Mouse (Mus musculus) embryonic facial prominence, embryonic 10.5 days (tissue): ENCODE results near the gene Sh3rf1. TPM values are rescaled to one million over a fixed set of nuclear protein-coding genes. Genes with fewer than 3 reads are reported as not detected.

ENCODE experiments used
- DNase-seq: peaks from one replicate; pipeline ENCODE4 v3.0.0-alpha.2; 2017; ENCODE audit warnings: low spot score
- H3K27ac ChIP-seq: fragments of 300-500 bp; sonication (generic); replicated peaks from 2 replicates; pipeline ENCODE4 v1.5.1; 2016; ENCODE audit warnings: mild to moderate bottlenecking
- H3K27me3 ChIP-seq: fragments of 300-500 bp; sonication (generic); replicated peaks from 2 replicates; pipeline ENCODE4 v1.6.1; 2016; ENCODE audit warnings: low read depth, mild to moderate bottlenecking; ENCODE audit not compliant: poor library complexity, severe bottlenecking
- H3K36me3 ChIP-seq: fragments of 300-500 bp; sonication (generic); replicated peaks from 2 replicates; pipeline ENCODE4 v1.6.1; 2016; ENCODE audit warnings: mild to moderate bottlenecking, moderate library complexity
- H3K4me1 ChIP-seq: fragments of 300-500 bp; sonication (generic); 2 replicates; pipeline ENCODE4 v1.6.1; 2016
- H3K4me3 ChIP-seq: fragments of 300-500 bp; sonication (generic); 2 replicates; pipeline ENCODE4 v1.5.1; 2016; ENCODE audit warnings: mild to moderate bottlenecking, moderate library complexity
- H3K9me3 ChIP-seq: fragments of 300-500 bp; sonication (generic); 2 replicates; pipeline ENCODE4 v1.6.1; 2016; ENCODE audit warnings: mild to moderate bottlenecking
- WGBS: fragments of 180-500 bp; shearing (Covaris S2); methylation state at CpG from one replicate; pipeline ENCODE4 v1.1.7; 2016; 5-methylcytosine and 5-hydroxymethylcytosine counted together
- polyA plus RNA-seq: library from polyadenylated mRNA; unstranded; fragments of >200 nt; fragmentation: Nextera tagmentation; extraction: Ambion mirVana; gene quantifications from 2 replicates; pipeline ENCODE4 v1.2.1, GENCODE M21; 2016

Sh3rf1 gene
- polyA plus RNA-seq, 1 experiment from 2014 or later = 17.0 TPM

DNA sequence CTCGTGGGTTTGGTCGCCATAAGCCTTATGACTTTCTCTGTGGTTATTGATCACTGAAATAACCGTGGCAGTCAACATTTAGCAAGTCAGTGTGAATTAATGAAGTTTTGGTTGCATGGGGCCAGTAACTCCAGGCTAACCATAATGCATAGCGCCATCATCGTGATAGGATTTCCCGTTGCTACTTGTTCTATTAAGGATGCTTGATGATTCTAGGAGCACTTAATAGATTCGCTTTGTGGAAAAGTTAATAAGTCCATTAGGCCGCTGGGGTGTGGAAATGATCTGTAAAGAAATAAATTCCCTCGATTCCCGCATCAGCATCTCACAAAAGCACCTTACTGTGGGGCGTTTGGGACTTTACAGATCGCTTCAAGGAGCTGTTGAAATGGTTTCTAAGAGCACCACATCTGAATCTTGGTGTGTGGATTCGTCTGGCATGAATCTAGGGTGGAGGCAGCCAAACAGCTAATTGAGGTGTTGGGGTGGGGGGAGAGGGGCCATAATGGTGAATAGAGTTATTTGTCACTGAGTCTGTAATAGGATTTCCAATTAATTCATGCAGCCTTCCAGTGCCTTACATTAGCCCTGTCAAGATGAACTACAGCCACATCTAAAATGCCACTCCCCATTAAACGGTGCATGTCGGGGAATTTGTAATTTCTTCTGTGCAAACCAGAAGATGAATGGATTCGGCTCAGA, 101.5 kb downstream of the Sh3rf1 start:
- H3K4me1 ChIP-seq = peaks cover 49% of the 10 kb centered on the region
- peaks cover 12% of the 10 kb centered on the region for H3K36me3 ChIP-seq
- no peak overlapping the region for H3K4me3 ChIP-seq
- H3K27me3 ChIP-seq = no peaks in the 10 kb centered on the region
- no peaks in the 10 kb centered on the region for H3K9me3 ChIP-seq
- H3K27ac ChIP-seq = 0 out of 2 replicates have a peak overlapping the region, but pooled peaks have one; percentile 24
- 73% methylated on average over 16 of the region's 16 CpGs for WGBS
- no peak for DNase-seq

- WGBS = 55% methylated on average over 8 of the region's 8 CpGs
- H3K27ac ChIP-seq = no peak overlapping the region
- H3K9me3 ChIP-seq = no peaks in the 10 kb centered on the region
- peaks cover 22% of the 10 kb centered on the region for H3K36me3 ChIP-seq
- DNase-seq = no peak
- no peaks in the 10 kb centered on the region for H3K27me3 ChIP-seq
- no peak overlapping the region for H3K4me3 ChIP-seq
- H3K4me1 ChIP-seq = peaks cover 45% of the 10 kb centered on the region
These were observed 102.6 kb downstream of the Sh3rf1 start for GRCm38 (mm10) chr8:61326281-61326680.

DNA sequence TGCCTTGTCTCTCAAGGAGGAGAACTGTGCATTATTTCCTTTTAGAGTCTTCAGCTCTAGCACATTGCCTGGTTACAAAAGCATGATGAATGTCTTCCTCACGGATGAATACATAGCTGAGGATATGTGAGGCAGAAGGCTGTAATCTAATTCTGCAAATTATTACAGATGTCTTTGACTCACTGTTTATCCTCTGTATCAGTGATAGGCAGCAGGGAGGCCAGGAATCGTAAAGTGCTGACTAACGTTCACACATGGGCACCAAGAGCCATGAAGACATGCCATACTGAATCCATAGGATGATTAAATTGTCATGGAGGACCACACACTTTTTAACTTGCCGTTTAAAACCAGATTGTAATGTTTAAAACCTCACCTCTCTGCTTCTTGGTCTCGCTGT, 103.7 kb downstream of the Sh3rf1 start:
- Histone ChIP-seq H3K36me3 (peaks cover 22% of the 10 kb centered on the region), H3K4me1 (peaks cover 42% of the 10 kb centered on the region), H3K4me3 (no peak overlapping the region), H3K27ac (no peak overlapping the region), H3K9me3 (no peaks in the 10 kb centered on the region), H3K27me3 (no peaks in the 10 kb centered on the region)
- DNase-seq = no peak
- 87% methylated on average over 5 of the region's 5 CpGs for WGBS

- no peak overlapping the region for H3K27ac ChIP-seq
- no peak overlapping the region for H3K4me3 ChIP-seq
- H3K27me3 ChIP-seq = no peaks in the 10 kb centered on the region
- no peak for DNase-seq
- peaks cover 20% of the 10 kb centered on the region for H3K36me3 ChIP-seq
- no peaks in the 10 kb centered on the region for H3K9me3 ChIP-seq
- H3K4me1 ChIP-seq = peaks cover 32% of the 10 kb centered on the region
- WGBS = 87% methylated on average over 6 of the region's 6 CpGs
These were observed 116.0 kb downstream of the Sh3rf1 start for GRCm38 (mm10) chr8:61339629-61340028.

DNA sequence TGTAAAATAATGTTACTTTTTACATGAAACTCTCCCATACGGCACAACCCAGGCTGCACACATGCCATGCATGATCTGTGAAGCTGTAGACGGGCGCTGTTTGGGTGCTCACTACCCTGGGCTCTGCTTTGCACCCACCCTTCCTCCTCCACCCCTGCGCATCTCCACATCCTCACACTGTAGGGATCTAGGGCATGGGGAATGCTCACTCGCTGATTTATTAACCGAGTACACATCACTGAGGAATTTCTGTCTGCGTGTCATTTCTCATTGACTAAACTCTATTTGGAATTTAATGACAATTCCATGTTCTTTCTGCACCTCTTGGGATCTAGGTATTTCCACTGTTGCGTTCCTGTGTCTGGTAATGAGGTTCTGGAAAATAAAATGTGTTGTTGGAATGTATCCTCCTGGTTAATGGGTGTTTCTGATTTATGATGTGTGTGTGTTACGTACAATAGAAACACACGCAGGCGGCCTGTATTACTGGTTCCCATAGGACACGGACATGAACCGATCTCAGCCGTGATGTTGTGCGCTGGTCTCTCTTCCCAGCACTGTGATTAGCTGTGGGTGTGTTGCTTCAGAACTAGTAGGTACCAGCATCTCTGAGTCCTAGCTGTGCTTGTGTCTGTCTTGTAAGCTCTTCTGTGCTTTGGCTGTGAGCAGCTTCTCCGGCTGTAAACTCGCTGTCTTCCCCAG, 116.8 kb downstream of the Sh3rf1 start:
- H3K27ac ChIP-seq = no peak overlapping the region
- H3K4me3 ChIP-seq = no peak overlapping the region
- DNase-seq = no peak
- 93% methylated on average over 17 of the region's 17 CpGs for WGBS
- peaks cover 18% of the 10 kb centered on the region for H3K36me3 ChIP-seq
- H3K4me1 ChIP-seq = peaks cover 32% of the 10 kb centered on the region
- no peaks in the 10 kb centered on the region for H3K9me3 ChIP-seq
- H3K27me3 ChIP-seq = no peaks in the 10 kb centered on the region

GRCm38 (mm10) chr8:61341587-61342441, 118.1 kb downstream of the Sh3rf1 start:
- Histone ChIP-seq H3K9me3 (no peaks in the 10 kb centered on the region), H3K36me3 (peaks cover 16% of the 10 kb centered on the region), H3K4me3 (no peak overlapping the region), H3K27me3 (no peaks in the 10 kb centered on the region), H3K4me1 (peaks cover 32% of the 10 kb centered on the region), H3K27ac (no peak overlapping the region)
- WGBS = 73% methylated on average over 12 of the region's 12 CpGs
- no peak for DNase-seq

DNA sequence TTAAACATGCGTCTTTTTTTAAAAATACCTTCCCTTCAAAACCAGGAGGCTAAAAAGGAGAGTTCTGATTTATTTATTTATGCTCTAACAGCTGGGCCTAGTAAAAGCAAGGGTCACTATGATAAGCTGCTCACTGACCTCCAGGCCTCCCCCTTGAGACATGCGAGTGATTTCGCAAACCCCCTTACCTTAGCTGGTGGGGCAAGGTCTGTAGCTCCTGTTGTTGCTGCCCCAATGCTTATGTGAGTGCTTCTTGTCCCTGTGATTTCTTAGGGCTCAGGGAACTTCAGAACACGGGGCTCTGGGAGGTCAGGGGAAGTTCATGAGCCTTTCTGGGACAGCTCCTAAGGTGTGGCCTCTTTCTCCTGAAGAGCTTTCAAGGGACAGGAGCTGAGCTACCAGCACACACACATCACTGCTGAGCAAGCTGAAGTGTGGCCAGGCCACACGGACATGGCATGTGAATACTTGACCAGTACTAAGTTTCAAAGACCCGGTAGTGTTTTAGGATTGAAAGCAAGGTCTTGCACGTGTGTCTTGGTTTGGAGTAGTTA, 118.9 kb downstream of the Sh3rf1 start:
- Histone ChIP-seq H3K9me3 (no peaks in the 10 kb centered on the region), H3K27me3 (0 out of 2 replicates have a peak, but pooled peaks cover under 1% of the 10 kb centered on the region), H3K4me1 (peaks cover 34% of the 10 kb centered on the region), H3K27ac (peak overlapping the region; percentile 44), H3K4me3 (no peak overlapping the region), H3K36me3 (peaks cover 14% of the 10 kb centered on the region)
- DNase-seq = no peak
- 64% methylated on average over 7 of the region's 7 CpGs for WGBS

- no peak for DNase-seq
- Histone ChIP-seq H3K4me1 (peaks cover 51% of the 10 kb centered on the region), H3K27me3 (peaks cover 8% of the 10 kb centered on the region; the same call in 1 of the 2 replicates), H3K9me3 (no peaks in the 10 kb centered on the region), H3K27ac (no peak overlapping the region), H3K4me3 (no peak overlapping the region), H3K36me3 (peaks cover 12% of the 10 kb centered on the region)
- 83% methylated on average over 2 of the region's 2 CpGs for WGBS
These were observed 120.8 kb downstream of the Sh3rf1 start for GRCm38 (mm10) chr8:61344435-61344834.

DNA sequence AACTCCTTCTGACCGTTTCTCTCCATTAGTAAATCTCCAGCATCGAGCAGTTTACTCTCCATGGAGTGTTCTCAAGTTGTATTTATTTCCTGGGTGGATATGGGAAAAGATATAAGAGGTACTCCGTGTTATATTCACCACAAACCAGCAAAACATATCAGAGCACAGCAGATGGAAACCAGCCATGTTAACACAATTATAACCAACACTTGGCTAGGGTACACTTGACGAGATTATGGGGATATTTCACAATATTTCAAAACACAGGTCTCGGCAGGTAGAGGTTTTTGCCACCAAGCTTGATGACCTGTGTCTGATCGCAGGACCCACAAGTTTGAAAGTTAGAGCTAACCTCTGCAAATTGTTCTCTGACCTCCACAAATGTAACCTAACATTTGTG, 123.3 kb downstream of the Sh3rf1 start:
- 88% methylated on average over 6 of the region's 6 CpGs for WGBS

DNA sequence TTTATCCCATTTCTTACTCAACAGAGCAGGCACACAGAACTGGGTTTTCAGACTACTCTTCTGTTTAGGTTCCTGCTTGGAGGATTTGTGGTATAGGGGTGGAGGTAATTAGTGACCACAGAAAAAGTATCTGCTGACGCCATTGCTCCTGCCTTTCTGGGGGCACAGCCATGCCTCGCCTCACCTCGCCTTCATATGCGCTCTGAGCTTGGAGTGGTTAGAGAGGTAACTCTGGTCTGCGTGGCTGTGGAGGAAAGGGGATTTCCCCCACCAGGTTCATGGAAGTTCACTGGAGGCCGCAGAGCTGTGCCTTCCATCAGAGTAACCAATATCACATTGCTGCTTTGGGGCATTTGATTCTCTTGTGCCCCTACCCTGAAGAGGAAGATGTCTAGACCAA, 123.9 kb downstream of the Sh3rf1 start:
- Histone ChIP-seq H3K27ac (no peak overlapping the region), H3K27me3 (peaks cover 20% of the 10 kb centered on the region), H3K4me3 (no peak overlapping the region), H3K4me1 (peaks cover 46% of the 10 kb centered on the region), H3K9me3 (no peaks in the 10 kb centered on the region), H3K36me3 (peaks cover 30% of the 10 kb centered on the region)
- WGBS = 82% methylated on average over 6 of the region's 6 CpGs
- no peak for DNase-seq

More for the DNA sequence above, 123.3 kb downstream of the Sh3rf1 start:
- Histone ChIP-seq H3K27me3 (peaks cover 15% of the 10 kb centered on the region), H3K36me3 (peaks cover 25% of the 10 kb centered on the region), H3K4me3 (no peak overlapping the region), H3K27ac (no peak overlapping the region), H3K9me3 (no peaks in the 10 kb centered on the region), H3K4me1 (peaks cover 51% of the 10 kb centered on the region)
- DNase-seq = no peak

GRCm38 (mm10) chr8:61348029-61348428, 124.4 kb downstream of the Sh3rf1 start:
- no peaks in the 10 kb centered on the region for H3K9me3 ChIP-seq
- peaks cover 20% of the 10 kb centered on the region for H3K27me3 ChIP-seq
- no peak for DNase-seq
- no peak overlapping the region for H3K27ac ChIP-seq
- no peak overlapping the region for H3K4me3 ChIP-seq
- H3K36me3 ChIP-seq = peaks cover 30% of the 10 kb centered on the region
- 68% methylated on average over 5 of the region's 5 CpGs for WGBS
- H3K4me1 ChIP-seq = peaks cover 43% of the 10 kb centered on the region

DNA sequence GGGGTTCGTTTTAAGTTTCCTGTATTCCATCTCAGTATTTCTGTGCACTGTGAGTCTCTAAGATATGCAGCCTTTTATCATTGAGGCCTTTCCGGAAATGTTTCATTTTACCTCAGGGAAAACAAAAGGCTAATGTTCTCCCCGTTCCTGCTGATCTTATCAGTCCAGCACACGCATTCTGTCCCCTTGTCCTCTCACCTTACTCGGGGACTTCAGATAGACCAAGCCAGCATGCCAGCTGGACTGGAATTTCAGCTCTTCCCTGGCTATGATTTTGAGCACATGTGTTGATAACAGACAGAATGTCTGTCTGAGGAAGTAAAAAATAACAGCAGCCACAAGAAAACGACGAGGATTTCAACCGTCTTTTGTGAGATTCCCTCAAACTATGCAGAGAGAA, 124.8 kb downstream of the Sh3rf1 start:
- peaks cover 39% of the 10 kb centered on the region for H3K4me1 ChIP-seq
- H3K9me3 ChIP-seq = no peaks in the 10 kb centered on the region
- WGBS = 48% methylated on average over 8 of the region's 8 CpGs
- H3K36me3 ChIP-seq = peaks cover 30% of the 10 kb centered on the region
- no peak for DNase-seq
- no peak overlapping the region for H3K4me3 ChIP-seq
- peaks cover 20% of the 10 kb centered on the region for H3K27me3 ChIP-seq
- no peak overlapping the region for H3K27ac ChIP-seq
